Mouse (Mus musculus) lung, embryonic 15.5 days (tissue): Measurements from ENCODE around the gene Pxmp4. TPM values are rescaled to one million over a fixed set of nuclear protein-coding genes. Genes with fewer than 3 reads are reported as not detected.

ENCODE experiments used
- ATAC-seq: fragments of 200-750 bp; cut with Nextera tagmentation; 2 replicates; pipeline ENCODE4 v1.8.0; 2017; ENCODE audit warnings: moderate number of reproducible peaks, borderline replicate concordance; ENCODE audit not compliant: low FRiP score, low TSS enrichment; ENCODE audit errors: extremely low read depth
- H3K27ac ChIP-seq: fragments of 300-500 bp; sonication (generic); 2 replicates; pipeline ENCODE4 v1.5.1; 2015; ENCODE audit warnings: moderate library complexity, mild to moderate bottlenecking, inconsistent platforms
- H3K27me3 ChIP-seq: fragments of 300-500 bp; sonication (generic); 2 replicates; pipeline ENCODE4 v1.6.1; 2015; ENCODE audit warnings: inconsistent platforms
- H3K36me3 ChIP-seq: fragments of 300-500 bp; sonication (generic); 2 replicates; pipeline ENCODE4 v1.6.1; 2015; ENCODE audit warnings: inconsistent platforms
- H3K4me1 ChIP-seq: fragments of 300-500 bp; sonication (generic); 2 replicates; pipeline ENCODE4 v1.6.1; 2015; ENCODE audit warnings: inconsistent platforms
- H3K4me2 ChIP-seq: fragments of 300-500 bp; sonication (generic); 2 replicates; pipeline ENCODE4 v1.6.1; 2015; ENCODE audit warnings: inconsistent platforms, mild to moderate bottlenecking, moderate library complexity
- H3K4me3 ChIP-seq: fragments of 300-500 bp; sonication (generic); 2 replicates; pipeline ENCODE4 v1.5.1; 2015; ENCODE audit warnings: mild to moderate bottlenecking, inconsistent platforms
- H3K9ac ChIP-seq: fragments of 300-500 bp; sonication (generic); 2 replicates; pipeline ENCODE4 v1.6.1; 2015; ENCODE audit warnings: inconsistent platforms
- H3K9me3 ChIP-seq: fragments of 300-500 bp; sonication (generic); 2 replicates; pipeline ENCODE4 v1.6.1; 2016; ENCODE audit warnings: inconsistent platforms
- WGBS: fragments of 180-500 bp; shearing (Covaris S2); methylation state at CpG from one replicate; pipeline ENCODE4 v1.1.7; 2015; 5-methylcytosine and 5-hydroxymethylcytosine counted together
- polyA plus RNA-seq: library from polyadenylated mRNA; unstranded; fragments of >200 nt; fragmentation: Nextera tagmentation; extraction: Ambion mirVana; gene quantifications from 2 replicates; pipeline ENCODE4 v1.2.1, GENCODE M21; 2015

The Pxmp4 gene
- 26.4 and 29.1 TPM in 2 replicates for polyA plus RNA-seq

GRCm38 (mm10) chr2:154603638-154604153, at the start of gene Pxmp4:
Gene Pxmp4, minus strand, starts transcription at chr2:154603708.
- WGBS = 0% methylated on average over 13 of the region's 13 CpGs
- peak within 1 kb of the TSS; percentile 82 for H3K4me3 ChIP-seq
- no peaks in the 10 kb centered on the region for H3K36me3 ChIP-seq
- peak within 1 kb of the TSS; percentile 58; the same call in 1 of the 2 replicates for H3K27ac ChIP-seq
- H3K4me1 ChIP-seq = peaks cover 17% of the 10 kb centered on the region
- peak within 1 kb of the TSS; percentile 87 for H3K9ac ChIP-seq
- ATAC-seq = peak; percentile 100
- no peaks in the 10 kb centered on the region for H3K9me3 ChIP-seq
- peaks cover 6% of the 10 kb centered on the region; the same call in 1 of the 2 replicates for H3K27me3 ChIP-seq
- peak within 1 kb of the TSS; percentile 73 for H3K4me2 ChIP-seq

- ATAC-seq = peak; percentile 70; the same call in 1 of the 2 replicates
- Histone ChIP-seq H3K4me3 (no peak within 1 kb of the TSS), H3K27ac (peak within 1 kb of the TSS; percentile 89), H3K9ac (no peak within 1 kb of the TSS), H3K4me1 (peaks cover 2% of the 10 kb centered on the region), H3K27me3 (no peaks in the 10 kb centered on the region), H3K9me3 (no peaks in the 10 kb centered on the region), H3K36me3 (no peaks in the 10 kb centered on the region), H3K4me2 (peak within 1 kb of the TSS; percentile 36)
- WGBS = 41% methylated on average over 8 of the region's 8 CpGs
Measured at GRCm38 (mm10) chr2:154651363-154651762, 47.9 kb upstream of the Pxmp4 start, which contains the start of gene Chmp4b. Gene Chmp4b, plus strand, starts transcription at chr2:154651705.

GRCm38 (mm10) chr2:154650404-154650803, 46.9 kb upstream of the Pxmp4 start:
- no peak overlapping the region for H3K4me3 ChIP-seq
- no peak overlapping the region for H3K9ac ChIP-seq
- no peak for ATAC-seq
- no peaks in the 10 kb centered on the region for H3K4me1 ChIP-seq
- H3K9me3 ChIP-seq = no peaks in the 10 kb centered on the region
- no peak overlapping the region for H3K4me2 ChIP-seq
- peak overlapping the region; percentile 89 for H3K27ac ChIP-seq
- no peaks in the 10 kb centered on the region for H3K36me3 ChIP-seq
- H3K27me3 ChIP-seq = no peaks in the 10 kb centered on the region
- 63% methylated on average over 3 of the region's 3 CpGs for WGBS

- Histone ChIP-seq H3K4me2 (no peak overlapping the region), H3K9ac (no peak overlapping the region), H3K9me3 (no peaks in the 10 kb centered on the region), H3K27me3 (no peaks in the 10 kb centered on the region), H3K4me1 (no peaks in the 10 kb centered on the region), H3K36me3 (no peaks in the 10 kb centered on the region), H3K4me3 (no peak overlapping the region), H3K27ac (no peak overlapping the region)
- 30% methylated on average over 3 of the region's 3 CpGs for WGBS
- no peak for ATAC-seq
Measured at GRCm38 (mm10) chr2:154648086-154648485, 44.6 kb upstream of the Pxmp4 start.

- Histone ChIP-seq H3K36me3 (no peaks in the 10 kb centered on the region), H3K4me2 (no peak overlapping the region), H3K27me3 (no peaks in the 10 kb centered on the region), H3K4me3 (no peak overlapping the region), H3K4me1 (peaks cover 7% of the 10 kb centered on the region; the same call in 1 of the 2 replicates), H3K27ac (no peak overlapping the region), H3K9ac (no peak overlapping the region), H3K9me3 (no peaks in the 10 kb centered on the region)
- 78% methylated on average over 5 of the region's 5 CpGs for WGBS
- ATAC-seq = no peak
Measured at GRCm38 (mm10) chr2:154646634-154647033, 43.1 kb upstream of the Pxmp4 start.

- peak overlapping the region; percentile 30; the same call in 1 of the 2 replicates for H3K4me2 ChIP-seq
- H3K9me3 ChIP-seq = no peaks in the 10 kb centered on the region
- H3K36me3 ChIP-seq = peaks cover 13% of the 10 kb centered on the region
- H3K9ac ChIP-seq = no peak overlapping the region
- no peak overlapping the region for H3K4me3 ChIP-seq
- WGBS = 70% methylated on average over 6 of the region's 6 CpGs
- H3K4me1 ChIP-seq = peaks cover 7% of the 10 kb centered on the region; the same call in 1 of the 2 replicates
- H3K27ac ChIP-seq = peak overlapping the region; percentile 85
- no peak for ATAC-seq
- H3K27me3 ChIP-seq = no peaks in the 10 kb centered on the region
Measured at GRCm38 (mm10) chr2:154642712-154643385, 39.3 kb upstream of the Pxmp4 start.

- Histone ChIP-seq H3K4me1 (peaks cover 7% of the 10 kb centered on the region; the same call in 1 of the 2 replicates), H3K9me3 (no peaks in the 10 kb centered on the region), H3K36me3 (peaks cover 14% of the 10 kb centered on the region), H3K4me2 (peak overlapping the region; percentile 30), H3K4me3 (no peak overlapping the region), H3K27me3 (no peaks in the 10 kb centered on the region), H3K9ac (no peak overlapping the region), H3K27ac (peak overlapping the region; percentile 85)
- 77% methylated on average over 9 of the region's 9 CpGs for WGBS
- peak; percentile 33; the same call in 1 of the 2 replicates for ATAC-seq
Measured at GRCm38 (mm10) chr2:154642005-154642459, 38.5 kb upstream of the Pxmp4 start.

GRCm38 (mm10) chr2:154641176-154641575, 37.7 kb upstream of the Pxmp4 start:
- peak overlapping the region; percentile 57 for H3K27ac ChIP-seq
- H3K4me2 ChIP-seq = no peak overlapping the region
- no peak for ATAC-seq

GRCm38 (mm10) chr2:154639115-154639514, 35.6 kb upstream of the Pxmp4 start:
- Histone ChIP-seq H3K9ac (no peak overlapping the region), H3K4me2 (no peak overlapping the region), H3K9me3 (no peaks in the 10 kb centered on the region), H3K36me3 (peaks cover 14% of the 10 kb centered on the region), H3K4me1 (peaks cover 7% of the 10 kb centered on the region; the same call in 1 of the 2 replicates), H3K27ac (no peak overlapping the region), H3K4me3 (no peak overlapping the region), H3K27me3 (no peaks in the 10 kb centered on the region)
- WGBS = 83% methylated on average over 4 of the region's 4 CpGs
- ATAC-seq = no peak

More at GRCm38 (mm10) chr2:154641176-154641575, 37.7 kb upstream of the Pxmp4 start:
- peaks cover 14% of the 10 kb centered on the region for H3K36me3 ChIP-seq
- H3K4me3 ChIP-seq = no peak overlapping the region
- H3K4me1 ChIP-seq = peaks cover 7% of the 10 kb centered on the region; the same call in 1 of the 2 replicates
- H3K27me3 ChIP-seq = no peaks in the 10 kb centered on the region
- H3K9ac ChIP-seq = no peak overlapping the region
- no peaks in the 10 kb centered on the region for H3K9me3 ChIP-seq
- 59% methylated on average over 8 of the region's 8 CpGs for WGBS

GRCm38 (mm10) chr2:154638521-154638920, 35.0 kb upstream of the Pxmp4 start:
- H3K9ac ChIP-seq = no peak overlapping the region
- H3K4me1 ChIP-seq = peaks cover 7% of the 10 kb centered on the region; the same call in 1 of the 2 replicates
- peaks cover 14% of the 10 kb centered on the region for H3K36me3 ChIP-seq
- H3K27ac ChIP-seq = no peak overlapping the region
- ATAC-seq = no peak
- H3K9me3 ChIP-seq = no peaks in the 10 kb centered on the region
- 89% methylated on average over 3 of the region's 3 CpGs for WGBS
- no peak overlapping the region for H3K4me2 ChIP-seq
- no peaks in the 10 kb centered on the region for H3K27me3 ChIP-seq
- H3K4me3 ChIP-seq = no peak overlapping the region

- Histone ChIP-seq H3K9me3 (no peaks in the 10 kb centered on the region), H3K4me1 (no peaks in the 10 kb centered on the region), H3K27ac (no peak overlapping the region), H3K4me2 (no peak overlapping the region), H3K9ac (no peak overlapping the region), H3K36me3 (peaks cover 11% of the 10 kb centered on the region), H3K4me3 (no peak overlapping the region), H3K27me3 (no peaks in the 10 kb centered on the region)
- no peak for ATAC-seq
- WGBS = 87% methylated on average over 2 of the region's 2 CpGs
Measured at GRCm38 (mm10) chr2:154635826-154636225, 32.3 kb upstream of the Pxmp4 start.
